Mouse (Mus musculus) brain, embryonic 14.5 days (tissue): ENCODE data around the gene Rft1. TPM values are rescaled to one million over a fixed set of nuclear protein-coding genes. Genes with fewer than 3 reads are reported as not detected.

Source experiments
- DNase-seq: peaks from one replicate; pipeline ENCODE4 v3.0.0-alpha.2; 2011; ENCODE audit warnings: low read depth
- CTCF ChIP-seq: fragments of 200-500 bp; IDR thresholded peaks from 2 replicates; pipeline ENCODE4 v1.5.1; 2012; ENCODE audit warnings: inconsistent platforms, mild to moderate bottlenecking, moderate library complexity, borderline replicate concordance; ENCODE audit not compliant: insufficient read depth, insufficient read length; ENCODE audit errors: extremely low read depth
- POLR2A ChIP-seq: fragments of 200-500 bp; IDR thresholded peaks from 2 replicates; pipeline ENCODE4 v1.6.1; 2012; ENCODE audit warnings: mild to moderate bottlenecking, inconsistent platforms, borderline replicate concordance; ENCODE audit not compliant: poor library complexity, insufficient read depth, insufficient read length, severe bottlenecking; ENCODE audit errors: extremely low read depth
- polyA plus RNA-seq: library from polyadenylated mRNA; depleted of rRNA; stranded (reverse); fragments of >200 nt; gene quantifications from 2 replicates; pipeline ENCODE4 v1.2.3, GENCODE M21; 2012

Gene Rft1
- polyA plus RNA-seq, 1 experiment: 10.7 TPM

DNA sequence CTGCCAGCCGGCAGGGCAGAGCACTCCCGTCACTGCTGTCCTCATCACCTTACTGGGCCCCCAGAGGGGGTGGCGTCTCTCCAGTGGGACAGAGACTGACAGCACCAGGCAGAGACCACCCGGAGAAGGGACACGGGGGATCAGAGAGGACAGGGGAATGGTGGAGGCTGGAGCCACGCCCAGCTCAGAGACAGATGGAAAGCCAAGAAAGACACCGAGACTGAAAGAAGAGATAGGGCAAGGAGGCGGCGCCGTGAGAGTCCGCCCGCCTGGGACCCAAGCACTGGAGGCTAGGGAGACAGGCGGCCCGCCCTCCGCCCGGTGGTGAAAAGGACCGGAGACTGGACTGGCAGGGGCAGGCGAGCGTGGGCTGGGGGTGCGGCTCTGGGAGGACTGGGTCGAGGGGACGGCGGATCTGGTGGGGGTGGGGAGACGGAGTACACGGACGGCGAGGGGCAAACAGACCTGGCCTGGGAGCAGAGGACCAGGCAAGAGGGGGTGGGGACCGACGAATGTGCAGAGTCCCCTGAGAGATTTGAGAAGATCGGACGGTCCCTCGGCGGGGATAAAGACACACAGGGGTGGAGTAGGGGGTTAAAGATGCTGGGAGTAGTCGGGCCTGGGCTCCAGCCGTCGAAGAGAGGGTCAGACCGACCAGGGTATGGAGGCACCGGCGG lies 28.9 kb upstream of the Rft1 start:
- TF ChIP-seq POLR2A: no peak
- TF ChIP-seq CTCF: no peak
- peak; percentile 44 for DNase-seq

DNA sequence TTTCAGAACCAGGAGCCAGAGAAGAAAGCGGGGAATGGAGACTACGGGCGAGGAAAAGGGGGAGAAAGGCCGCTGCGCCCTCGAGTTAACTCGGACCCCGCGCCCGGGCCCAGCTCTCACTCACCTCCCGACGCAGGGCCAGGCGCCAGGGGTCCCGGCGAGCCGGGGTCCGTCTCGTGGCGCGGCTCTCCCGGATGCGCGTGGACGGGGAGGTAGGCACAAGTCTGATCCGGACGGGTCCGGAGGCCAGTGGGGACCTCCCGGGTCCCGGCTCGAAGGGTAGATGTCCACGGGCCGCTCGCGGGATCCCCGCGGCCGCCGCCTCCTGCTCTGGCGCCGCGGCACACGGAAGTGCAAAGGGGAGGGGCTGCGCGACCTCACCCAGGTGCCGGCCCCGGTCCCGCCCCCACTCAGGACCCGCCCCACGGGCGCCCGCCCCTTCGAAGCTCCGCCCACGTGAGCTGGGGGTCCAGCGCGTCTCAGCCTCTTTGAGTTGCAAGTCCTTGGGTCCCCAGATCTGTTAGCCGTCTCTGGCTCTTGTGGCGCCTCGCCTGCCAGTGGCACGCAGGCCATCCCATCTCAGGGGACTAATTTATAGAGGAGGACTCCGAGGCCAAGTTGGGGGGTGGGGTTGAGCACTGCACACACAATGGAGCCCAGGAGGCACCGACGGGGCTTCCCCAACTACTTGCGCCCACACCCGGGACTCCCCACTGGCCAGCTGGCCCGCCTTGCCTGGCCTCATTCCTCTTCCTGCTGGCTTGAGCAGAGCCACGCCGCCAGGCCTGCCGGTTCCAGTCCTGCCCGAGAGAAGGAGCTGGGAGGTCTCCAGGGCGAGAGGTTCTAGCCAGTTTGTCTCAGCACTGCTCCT lies 28.1 kb upstream of the Rft1 start, which contains the start of gene Prkcd:
Prkcd (minus strand) TSS at position 355 of the 871 bp plus-strand sequence.
- peak; percentile 81 for DNase-seq
- no peak for TF ChIP-seq POLR2A

DNA sequence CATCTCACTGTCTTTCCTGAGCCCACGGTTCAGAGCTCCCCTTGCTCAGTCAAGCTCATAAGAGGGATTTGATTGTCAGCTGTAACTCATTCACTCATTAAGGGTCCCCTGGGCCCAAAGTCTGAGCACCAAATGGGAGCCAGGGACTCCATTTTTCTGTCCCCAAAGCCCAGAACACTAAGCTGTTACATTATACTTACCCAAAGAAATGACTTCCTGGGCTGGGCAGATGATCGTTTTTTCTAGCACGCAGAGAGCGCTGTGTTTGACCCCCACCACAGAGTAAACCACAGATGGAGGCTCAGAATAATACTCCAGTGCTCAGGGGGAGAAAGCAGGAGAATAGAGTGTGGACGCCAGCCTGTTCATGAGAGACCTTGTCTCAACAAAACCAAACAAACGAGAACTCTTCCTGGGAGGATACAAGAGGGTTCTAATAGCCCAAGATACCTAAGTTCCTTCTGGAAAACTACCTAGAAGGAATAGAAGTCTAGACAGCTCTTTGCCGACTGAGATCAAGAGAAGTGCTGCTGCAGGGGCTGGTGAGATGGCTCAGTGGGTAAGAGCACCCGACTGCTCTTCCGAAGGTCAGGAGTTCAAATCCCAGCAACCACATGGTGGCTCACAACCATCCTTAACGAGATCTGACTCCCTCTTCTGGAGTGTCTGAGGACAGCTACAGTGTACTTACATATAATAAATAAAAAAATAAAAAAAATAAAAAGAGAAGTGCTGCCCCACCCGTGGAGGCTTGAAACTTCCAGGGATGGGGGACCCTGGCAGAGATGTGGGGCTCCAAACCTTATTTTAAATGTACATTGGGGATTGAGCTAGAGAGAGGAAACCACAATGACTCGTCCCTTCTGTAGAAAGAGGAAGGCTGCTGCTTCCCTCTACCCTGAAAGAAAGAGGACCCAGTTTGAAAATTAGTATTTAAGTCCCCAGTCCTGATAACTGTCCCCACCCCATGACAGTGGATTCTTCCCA lies 27.1 kb upstream of the Rft1 start:
- no peak for DNase-seq
- TF ChIP-seq POLR2A (no peak), CTCF (no peak)

DNA sequence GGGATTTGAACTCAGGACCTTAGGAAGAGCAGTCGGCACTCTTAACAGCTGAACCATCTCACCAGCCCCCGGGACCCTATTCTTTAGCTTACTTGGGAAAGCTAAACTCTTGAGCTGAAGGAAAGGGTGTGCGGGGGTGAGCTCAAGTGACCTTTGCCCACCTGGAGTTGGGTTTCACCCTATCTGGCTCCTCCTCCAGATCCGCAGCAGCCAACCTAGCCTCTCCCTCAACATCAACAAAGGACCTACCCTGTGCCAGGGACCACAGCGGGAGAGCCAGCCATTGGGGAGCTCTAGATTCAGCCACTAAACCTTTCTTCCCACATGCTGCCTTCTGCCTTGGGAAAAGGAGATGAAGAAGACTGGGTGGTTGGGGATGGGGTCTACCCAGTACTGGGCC lies 25.9 kb upstream of the Rft1 start:
- TF ChIP-seq POLR2A: no peak
- DNase-seq: no peak

DNA sequence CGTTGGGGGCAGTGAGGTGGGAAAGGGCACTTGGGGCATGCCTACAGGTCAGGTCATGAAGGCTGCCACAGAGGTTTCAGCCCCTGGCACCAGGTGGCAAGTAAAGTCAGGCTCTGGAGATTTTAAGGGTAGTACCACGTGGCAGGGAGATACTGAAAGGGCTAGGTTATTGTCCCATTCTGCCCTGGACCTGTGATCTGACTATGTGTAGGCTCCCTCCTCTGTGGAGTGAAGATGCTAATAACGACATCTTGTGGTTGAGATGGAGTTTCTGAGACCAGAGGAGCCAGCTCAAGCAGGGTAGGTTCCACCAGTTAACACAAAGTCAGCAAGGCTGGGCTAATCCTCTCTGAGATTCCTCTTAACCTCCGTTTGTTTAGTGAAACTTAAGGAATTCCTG lies 24.3 kb upstream of the Rft1 start:
- TF ChIP-seq POLR2A: no peak
- TF ChIP-seq CTCF: no peak
- DNase-seq: no peak

DNA sequence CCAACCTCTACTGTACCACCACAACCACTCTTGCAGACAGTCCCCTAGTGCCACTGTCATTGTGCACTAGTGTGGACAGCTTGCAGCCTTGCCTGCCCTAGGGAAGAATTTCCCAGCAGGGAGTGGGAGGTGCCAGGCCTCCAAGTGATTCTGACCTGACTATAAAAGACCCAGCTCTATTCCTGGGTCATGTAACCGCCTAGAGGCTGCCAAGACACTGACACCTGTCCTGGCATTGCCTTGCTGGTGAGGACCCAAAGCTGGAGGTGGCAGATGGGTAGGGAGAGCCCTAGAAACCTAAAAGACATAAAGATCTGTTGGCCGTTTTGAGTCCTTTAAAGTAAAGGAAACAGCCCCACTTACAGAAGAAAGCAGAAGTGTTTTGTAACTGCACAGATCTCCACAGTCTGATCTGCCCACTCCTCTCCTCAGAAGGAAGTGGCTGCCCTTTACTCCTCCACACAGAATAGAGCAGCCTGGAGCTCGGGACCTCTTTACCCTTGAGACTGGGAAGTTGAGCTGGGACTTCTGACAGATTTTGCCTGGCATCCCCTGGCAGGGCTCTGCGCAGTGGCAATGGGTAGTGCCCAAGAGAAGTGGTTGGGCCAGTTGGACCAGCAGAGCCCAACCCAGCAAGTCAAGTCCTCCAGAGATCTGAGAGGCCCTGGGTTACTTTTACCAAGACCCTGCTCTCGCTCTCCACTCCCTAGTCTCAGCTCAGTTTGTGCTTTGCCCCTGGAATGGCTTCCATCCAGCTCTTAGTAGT lies 23.2 kb upstream of the Rft1 start:
- no peak for TF ChIP-seq POLR2A
- TF ChIP-seq CTCF: no peak
- DNase-seq: no peak

DNA sequence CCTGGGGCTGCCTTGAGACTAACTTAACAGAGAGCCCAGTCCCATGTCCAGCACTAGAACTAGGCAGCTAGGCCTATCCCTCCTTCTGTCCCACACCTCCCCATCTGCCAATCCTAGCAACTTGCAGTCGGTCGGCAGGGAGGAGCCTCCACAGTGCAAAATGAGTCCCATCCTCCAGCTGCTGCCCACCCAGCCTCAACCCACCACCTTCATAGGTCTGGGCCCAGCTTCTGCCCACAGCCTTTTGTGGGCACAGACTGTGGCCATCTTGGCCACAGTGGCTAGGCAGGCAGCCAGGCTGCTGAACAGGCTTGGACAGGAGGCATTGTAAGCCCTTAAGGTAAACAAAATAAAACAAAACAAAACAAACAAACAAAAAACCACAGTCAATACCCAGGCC lies 22.3 kb upstream of the Rft1 start:
- no peak for TF ChIP-seq POLR2A
- no peak for TF ChIP-seq CTCF
- DNase-seq: no peak

DNA sequence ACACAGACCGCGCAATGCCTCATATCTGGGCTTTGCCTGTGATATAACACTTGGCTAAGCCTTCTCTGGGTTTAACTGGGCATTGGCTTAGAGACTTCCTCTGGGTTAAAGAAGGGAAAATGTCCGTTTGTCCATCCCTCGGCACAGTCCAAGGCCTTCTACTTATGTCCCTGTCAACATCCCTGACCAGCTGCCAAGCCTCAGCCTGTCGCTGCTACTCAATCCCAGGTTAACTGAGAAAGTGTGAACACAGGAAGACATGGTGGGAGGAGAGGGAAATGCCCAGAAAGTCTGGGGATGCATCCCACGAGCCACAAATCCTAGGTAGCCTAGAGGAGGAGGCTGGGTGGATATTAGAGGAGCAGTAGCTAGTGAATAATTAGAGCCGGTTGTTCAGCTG lies 20.5 kb upstream of the Rft1 start:
- TF ChIP-seq CTCF (no peak), POLR2A (no peak)
- DNase-seq: no peak

DNA sequence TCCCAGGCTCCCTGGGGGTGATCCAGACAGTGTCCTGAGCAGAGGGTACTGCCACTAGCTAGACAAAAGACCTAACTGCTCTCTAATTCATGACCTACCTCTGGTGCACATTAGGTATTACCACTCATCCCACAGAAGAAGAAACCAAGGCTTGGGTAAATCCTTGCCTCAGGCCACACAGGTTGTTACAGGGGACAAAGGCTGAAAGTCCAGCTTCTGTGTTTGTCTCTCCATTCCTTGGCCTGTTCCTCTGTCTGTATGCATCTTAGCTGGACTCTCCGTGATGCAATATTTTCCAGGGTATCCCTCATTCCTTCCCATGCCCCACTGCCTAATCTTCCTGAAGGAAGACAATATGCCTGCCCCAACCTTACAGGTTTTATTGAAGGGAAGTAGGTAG lies 19.7 kb upstream of the Rft1 start:
- TF ChIP-seq POLR2A (no peak), CTCF (no peak)
- DNase-seq: no peak

DNA sequence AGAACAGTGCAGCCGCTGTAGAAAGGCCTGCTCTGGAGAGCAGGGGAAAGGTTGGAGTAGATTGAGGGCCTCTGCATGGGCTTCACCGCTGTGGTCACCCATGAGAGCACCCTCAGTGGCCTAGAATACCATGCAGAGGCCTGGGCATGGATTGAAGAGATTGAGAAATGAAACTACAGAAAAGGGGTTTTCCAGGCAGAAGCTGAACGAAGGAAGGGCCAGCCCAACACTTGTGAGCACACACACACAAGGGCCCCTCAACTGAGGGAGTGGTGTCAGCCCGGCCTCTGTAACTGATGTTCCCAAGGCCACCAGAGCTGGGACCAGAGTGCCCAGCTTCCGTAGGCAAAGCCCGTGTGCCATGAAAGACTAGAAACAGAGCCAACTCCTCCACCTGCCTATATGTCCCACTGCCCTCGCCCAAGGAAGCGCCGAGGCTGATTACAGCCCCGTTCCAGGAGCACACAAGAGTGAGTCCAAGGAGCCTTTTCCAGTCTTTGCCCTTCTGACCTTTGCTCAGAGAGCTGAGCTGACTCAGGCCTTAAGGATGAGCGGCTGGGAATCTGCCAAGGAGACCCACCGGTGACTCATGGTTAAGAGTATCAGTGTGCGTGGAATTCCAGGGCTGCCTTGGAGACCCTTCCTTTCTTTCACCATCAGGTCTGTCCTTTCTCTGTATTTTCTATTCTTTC lies 18.8 kb upstream of the Rft1 start:
- TF ChIP-seq POLR2A (no peak), CTCF (no peak)
- no peak for DNase-seq
